Mouse (Mus musculus) 3134 (cell line): ENCODE measurements around the gene Gm9958.

Experiments
- DNase-seq: peaks from one replicate; pipeline ENCODE4 v3.0.0-alpha.2; 2011; ENCODE audit warnings: low spot score; ENCODE audit not compliant: insufficient read length; ENCODE audit errors: extremely low read depth

The Gm9958 gene

GRCm38 (mm10) chr5:90396817-90397216, 29.8 kb downstream of the Gm9958 start:
- DNase-seq, result no peak

GRCm38 (mm10) chr5:90405210-90405609, 38.2 kb downstream of the Gm9958 start:
- no peak for DNase-seq

DNA sequence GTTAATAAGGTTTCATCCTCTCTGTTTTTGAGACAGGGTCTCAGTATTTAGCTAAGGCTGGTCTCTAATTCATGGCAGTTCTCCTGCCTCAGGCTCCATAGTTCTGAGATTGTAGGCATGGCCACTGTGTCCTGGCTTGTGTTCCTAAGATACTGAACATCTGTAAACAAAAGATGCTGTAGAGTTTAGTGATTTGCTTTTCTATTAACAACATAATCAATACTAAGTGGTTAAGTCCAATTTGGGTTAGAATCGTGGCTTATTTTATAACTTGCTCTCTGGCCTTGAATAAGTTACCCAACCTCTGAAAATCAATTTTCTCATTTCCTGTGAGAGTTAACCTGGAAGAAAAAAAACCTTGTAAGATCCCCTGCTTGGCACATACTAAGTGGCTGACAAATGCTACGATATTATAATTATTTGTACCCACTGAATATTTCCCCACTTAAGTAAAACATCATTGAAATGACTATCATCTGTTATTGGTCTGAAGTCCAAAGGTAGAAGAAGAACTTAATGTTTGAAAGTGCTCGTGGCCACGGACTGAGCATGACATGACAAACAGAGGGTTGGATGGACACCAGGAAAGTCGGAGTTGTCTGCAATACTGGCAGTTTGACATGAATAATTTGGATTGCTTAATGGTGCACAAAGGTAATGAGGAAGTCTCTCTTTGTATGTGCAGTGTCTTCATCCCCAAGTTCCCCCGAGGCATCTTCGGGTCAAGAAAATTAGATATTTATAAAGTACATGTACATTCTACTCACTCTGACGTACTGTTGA, 47.3 kb downstream of the Gm9958 start:
- no peak for DNase-seq

GRCm38 (mm10) chr5:90414925-90415295, 47.9 kb downstream of the Gm9958 start:
- DNase-seq, result no peak
